Mouse (Mus musculus): Measurements from ENCODE around the gene Abca2.

GRCm38 (mm10) chr2:25402972-25403601 lies 25.4 kb upstream of the Abca2 start:
- TF ChIP-seq CTCF (IDR thresholded peaks at IDR 0.05; ENCODE audit: control insufficient read depth, insufficient read depth, low read length) (no peak), POLR2A (IDR thresholded peaks at IDR 0.05; ENCODE audit: borderline replicate concordance, control insufficient read depth, low read depth, low read length) (no peak)
